Mouse (Mus musculus): ENCODE measurements around the gene D930020B18Rik. TPM values are rescaled to one million over a fixed set of nuclear protein-coding genes. Genes with fewer than 3 reads are reported as not detected.

The D930020B18Rik gene
- total and polyA plus RNA-seq, 3 experiments = 0.61 to 0.65 TPM; not detected in 1

- Histone ChIP-seq H3K27me3 (ENCODE audit: control insufficient read depth in 1 of 2, insufficient read depth in 2 of 2, low read length in 2 of 2) (no peaks in the 10 kb centered on the region), H3K4me3 (ENCODE audit: control insufficient read depth in 1 of 2, insufficient read depth in 1 of 2, low read depth in 2 of 2, low read length in 2 of 2) (no peak overlapping the region), H3K27ac (ENCODE audit: control insufficient read depth, low read depth, low read length) (no peak overlapping the region), H3K9ac (ENCODE audit: control insufficient read depth, low read depth, low read length, poor library complexity, severe bottlenecking) (no peak overlapping the region), H3K9me3 (replicated peaks; ENCODE audit: insufficient read depth, low read length) (no peaks in the 10 kb centered on the region), H3K36me3 (ENCODE audit: control insufficient read depth in 1 of 2, insufficient read depth in 2 of 2, low read length in 2 of 2) (no peaks in the 10 kb centered on the region), H3K79me2 (ENCODE audit: control insufficient read depth, insufficient read depth, low read length, poor library complexity) (no peaks in the 10 kb centered on the region), H3K4me1 (ENCODE audit: control insufficient read depth in 1 of 2, insufficient read depth in 2 of 2, low read length in 2 of 2) (no peaks in the 10 kb centered on the region)
- DNase-seq (ENCODE audit: low read depth, low spot score) = no peak
- TF ChIP-seq MXI1 (IDR thresholded peaks at IDR 0.05; ENCODE audit: low read depth, low read length) (no peak), MAFK (IDR thresholded peaks at IDR 0.05; ENCODE audit: borderline replicate concordance, low read depth, low read length) (no peak)
Observed at GRCm38 (mm10) chr10:121682539-121682938, 41.2 kb downstream of the D930020B18Rik start.

GRCm38 (mm10) chr10:121686153-121686660, 44.8 kb downstream of the D930020B18Rik start:
- H3K4me3 ChIP-seq (ENCODE audit: control insufficient read depth in 1 of 2, insufficient read depth in 1 of 2, low read depth in 2 of 2, low read length in 2 of 2) = no peak overlapping the region
- H3K27ac ChIP-seq (ENCODE audit: control insufficient read depth, low read depth, low read length) = no peak overlapping the region
- no peaks in the 10 kb centered on the region for H3K27me3 ChIP-seq (ENCODE audit: control insufficient read depth in 1 of 2, insufficient read depth in 2 of 2, low read length in 2 of 2)
- no peaks in the 10 kb centered on the region for H3K79me2 ChIP-seq (ENCODE audit: control insufficient read depth, insufficient read depth, low read length, poor library complexity)
- no peaks in the 10 kb centered on the region for H3K4me1 ChIP-seq (ENCODE audit: control insufficient read depth in 1 of 2, insufficient read depth in 2 of 2, low read length in 2 of 2)
- DNase-seq (ENCODE audit: low read depth, low spot score) = no peak
- H3K9me3 ChIP-seq (replicated peaks; ENCODE audit: insufficient read depth, low read length) = no peaks in the 10 kb centered on the region
- H3K36me3 ChIP-seq (ENCODE audit: control insufficient read depth in 1 of 2, insufficient read depth in 2 of 2, low read length in 2 of 2) = no peaks in the 10 kb centered on the region
- H3K9ac ChIP-seq (ENCODE audit: control insufficient read depth, low read depth, low read length, poor library complexity, severe bottlenecking) = no peak overlapping the region
- TF ChIP-seq ZKSCAN1 (IDR thresholded peaks at IDR 0.05; ENCODE audit: low read depth, low read length) (no peak), MAZ (IDR thresholded peaks at IDR 0.05; ENCODE audit: low read depth, low read length) (no peak), NELFE (IDR thresholded peaks at IDR 0.05; ENCODE audit: low read depth, low read length) (no peak), E2F4 (IDR thresholded peaks at IDR 0.05; ENCODE audit: borderline replicate concordance, low read depth, low read length) (no peak), RAD21 (IDR thresholded peaks at IDR 0.05; ENCODE audit: low read depth, low read length) (peak; percentile 3), USF1 (IDR thresholded peaks at IDR 0.05; ENCODE audit: low read depth, low read length) (no peak), ZNF384 (IDR thresholded peaks at IDR 0.05; ENCODE audit: low read depth, low read length) (no peak), UBTF (IDR thresholded peaks at IDR 0.05; ENCODE audit: borderline replicate concordance, insufficient read depth, low read depth, low read length) (no peak), CTCF (IDR thresholded peaks at IDR 0.05 in 2 of 3, conservative IDR thresholded peaks at IDR 0.05 in 1 of 3; ENCODE audit: control insufficient read depth in 1 of 3, insufficient read depth in 1 of 3, low read depth in 2 of 3, low read length in 3 of 3, poor library complexity in 1 of 3, severe bottlenecking in 1 of 3) (0 out of 6 replicates have a peak, but pooled peaks of 1 of the 3 experiments have one; percentile 18), GATA1 (IDR thresholded peaks at IDR 0.05; ENCODE audit: low read depth, low read length) (no peak)

- H3K4me1 ChIP-seq (ENCODE audit: control insufficient read depth in 1 of 2, insufficient read depth in 2 of 2, low read length in 2 of 2) = no peaks in the 10 kb centered on the region
- no peaks in the 10 kb centered on the region for H3K36me3 ChIP-seq (ENCODE audit: control insufficient read depth in 1 of 2, insufficient read depth in 2 of 2, low read length in 2 of 2)
- no peak for DNase-seq (ENCODE audit: low read depth, low spot score)
- H3K79me2 ChIP-seq (ENCODE audit: control insufficient read depth, insufficient read depth, low read length, poor library complexity) = no peaks in the 10 kb centered on the region
- no peak overlapping the region for H3K27ac ChIP-seq (ENCODE audit: control insufficient read depth, low read depth, low read length)
- no peaks in the 10 kb centered on the region for H3K27me3 ChIP-seq (ENCODE audit: control insufficient read depth in 1 of 2, insufficient read depth in 2 of 2, low read length in 2 of 2)
- H3K9me3 ChIP-seq (replicated peaks; ENCODE audit: insufficient read depth, low read length) = no peaks in the 10 kb centered on the region
- no peak overlapping the region for H3K4me3 ChIP-seq (ENCODE audit: control insufficient read depth in 1 of 2, insufficient read depth in 1 of 2, low read depth in 2 of 2, low read length in 2 of 2)
- TF ChIP-seq POLR2A (IDR thresholded peaks at IDR 0.05; ENCODE audit: control insufficient read depth in 1 of 2, insufficient read depth in 1 of 2, low read depth in 1 of 2, low read length in 2 of 2, poor library complexity in 1 of 2) = no peak
- peak; percentile 3; the same call in 1 of the 2 replicates for TF ChIP-seq SMC3 (IDR thresholded peaks at IDR 0.05; ENCODE audit: low read depth, low read length)
- no peak for TF ChIP-seq USF2 (IDR thresholded peaks at IDR 0.05; ENCODE audit: borderline replicate concordance in 1 of 2, insufficient read depth in 1 of 2, low read depth in 1 of 2, low read length in 2 of 2)
- TF ChIP-seq CTCF (IDR thresholded peaks at IDR 0.05 in 2 of 3, conservative IDR thresholded peaks at IDR 0.05 in 1 of 3; ENCODE audit: control insufficient read depth in 1 of 3, insufficient read depth in 1 of 3, low read depth in 2 of 3, low read length in 3 of 3, poor library complexity in 1 of 3, severe bottlenecking in 1 of 3) = peak in 1 of 3 experiments; percentile 15; a peak in 1 of 6 replicates
- no peak for TF ChIP-seq NELFE (IDR thresholded peaks at IDR 0.05; ENCODE audit: low read depth, low read length)
- no peak for TF ChIP-seq NRF1 (IDR thresholded peaks at IDR 0.05; ENCODE audit: insufficient read depth, low read depth, low read length, poor library complexity, severe bottlenecking)
- TF ChIP-seq POLR2AphosphoS5 (IDR thresholded peaks at IDR 0.05; ENCODE audit: borderline replicate concordance, low read depth, low read length) = no peak
- TF ChIP-seq MXI1 (IDR thresholded peaks at IDR 0.05; ENCODE audit: low read depth, low read length) = no peak
- TF ChIP-seq ZMIZ1 (IDR thresholded peaks at IDR 0.05; ENCODE audit: low read depth, low read length) = no peak
- no peak for TF ChIP-seq UBTF (IDR thresholded peaks at IDR 0.05; ENCODE audit: borderline replicate concordance, insufficient read depth, low read depth, low read length)
- no peak overlapping the region for H3K9ac ChIP-seq (ENCODE audit: control insufficient read depth, low read depth, low read length, poor library complexity, severe bottlenecking)
Observed at GRCm38 (mm10) chr10:121687511-121687910, 46.1 kb downstream of the D930020B18Rik start.
